ENCODE assay signal across 23 mouse cellular contexts in genomic region chr17:70866538-70867114, GRCm38 (mm10). TPM values are rescaled to one million over a fixed set of nuclear protein-coding genes. Genes with fewer than 3 reads are reported as not detected.
DNase-seq lines count a peak whose midpoint lies in the region; ATAC-seq and TF ChIP-seq lines count a peak whose summit lies in the region.
"Had no signal": no experiment of that assay in that cellular context is flagged by ENCODE, and none has a peak within 500 bp of the region (broad histone marks: within the 10 kb centered on the region; RNA-seq: fewer than 3 reads in every experiment).

No protein-coding gene starts in this region.

- H3K9ac ChIP-seq in intestine, postnatal 0 days (ENCODE audit: low read depth, low read length), result no peak overlapping the region
- H3K9ac ChIP-seq in intestine, embryonic 16.5 days (ENCODE audit: low read depth, low read length), result no peak overlapping the region
- no peak overlapping the region for H3K9ac ChIP-seq in ES-E14 (ENCODE audit: insufficient read depth, low read depth, low read length, poor library complexity, severe bottlenecking)
- H3K9ac ChIP-seq in liver, embryonic 11.5 days (ENCODE audit: low read depth, low read length), result no peak overlapping the region
- H3K9ac ChIP-seq: embryonic facial prominence, embryonic 15.5 days; heart, embryonic 13.5 days; hindbrain, embryonic 12.5 days had no signal

- in situ Hi-C loops in ES-E14 (cut with MboI; ENCODE audit: low sequenced_read_pairs in 2 of 2, unreplicated experiment in 2 of 2), result no loop called here

- DNase-seq in ES-E14 (ENCODE audit: low read depth, low spot score), result peak; percentile 83
- DNase-seq in liver, embryonic 11.5 days (ENCODE audit: low spot score), result no peak
- DNase-seq: adrenal gland, postnatal 25 days; cerebellum, adult 2 months; cerebellum, postnatal 10 days; embryo, embryonic 11 days; gastrocnemius, adult 2 months; gastrocnemius, postnatal 25 days; heart, postnatal 36 days had no signal

- no peaks in the 10 kb centered on the region for H3K36me3 ChIP-seq in intestine, postnatal 0 days (ENCODE audit: control insufficient read depth, insufficient read depth)
- H3K36me3 ChIP-seq in intestine, embryonic 16.5 days (ENCODE audit: control insufficient read depth, insufficient read depth, low read length), result no peaks in the 10 kb centered on the region
- peaks cover 20% of the 10 kb centered on the region for H3K36me3 ChIP-seq in E14TG2a.4 (ENCODE audit: insufficient read depth, low read length)
- peaks cover 6% of the 10 kb centered on the region; the same call in 1 of the 2 replicates for H3K36me3 ChIP-seq in ES-E14 (ENCODE audit: control insufficient read depth, insufficient read depth, low read length, poor library complexity, severe bottlenecking)
- no peaks in the 10 kb centered on the region for H3K36me3 ChIP-seq in small intestine, adult 2 months (ENCODE audit: control insufficient read depth, insufficient read depth, low read length)
- no peaks in the 10 kb centered on the region for H3K36me3 ChIP-seq in liver, embryonic 11.5 days (ENCODE audit: control insufficient read depth, insufficient read depth, low read length)
- H3K36me3 ChIP-seq: embryonic facial prominence, embryonic 15.5 days; heart, embryonic 13.5 days; hindbrain, embryonic 12.5 days had no signal

- no peak for ATAC-seq in intestine, postnatal 0 days
- no peak for ATAC-seq in intestine, embryonic 16.5 days
- ATAC-seq in liver, embryonic 11.5 days (replicated peaks; ENCODE audit: low FRiP score), result no peak
- no peak for ATAC-seq in CD4-positive, CD25-positive, alpha-beta regulatory T cell, adult 4 months
- ATAC-seq: forebrain, embryonic 14.5 days; hindbrain, embryonic 16.5 days; inflammation-experienced regulatory T-cells, adult 6 months had no signal

- no peaks in the 10 kb centered on the region for H3K27me3 ChIP-seq in intestine, postnatal 0 days (replicated peaks; ENCODE audit: control insufficient read depth, insufficient read depth, low read length)
- no peaks in the 10 kb centered on the region; the same call in 1 of the 2 replicates for H3K27me3 ChIP-seq in intestine, embryonic 16.5 days (replicated peaks; ENCODE audit: control insufficient read depth, insufficient read depth, low read length)
- no peaks in the 10 kb centered on the region for H3K27me3 ChIP-seq in E14TG2a.4 (ENCODE audit: insufficient read depth, low read length)
- no peaks in the 10 kb centered on the region for H3K27me3 ChIP-seq in small intestine, adult 2 months (ENCODE audit: control insufficient read depth, insufficient read depth, low read length)
- H3K27me3 ChIP-seq in liver, embryonic 11.5 days (replicated peaks; ENCODE audit: control insufficient read depth, insufficient read depth, low read length), result no peaks in the 10 kb centered on the region
- H3K27me3 ChIP-seq: CH12.LX; embryonic facial prominence, embryonic 15.5 days; heart, embryonic 13.5 days; hindbrain, embryonic 12.5 days had no signal

- H3K27ac ChIP-seq in intestine, postnatal 0 days (ENCODE audit: low read depth, low read length), result no peak overlapping the region
- H3K27ac ChIP-seq in intestine, embryonic 16.5 days (ENCODE audit: low read length), result no peak overlapping the region
- H3K27ac ChIP-seq in ES-E14 (ENCODE audit: insufficient read depth, low read depth, low read length, poor library complexity, severe bottlenecking), result peak overlapping the region; percentile 98
- H3K27ac ChIP-seq in small intestine, adult 2 months (ENCODE audit: insufficient read depth, low read depth, low read length), result peak overlapping the region; percentile 19; the same call in 1 of the 2 replicates
- no peak overlapping the region for H3K27ac ChIP-seq in liver, embryonic 11.5 days (ENCODE audit: low read depth, low read length)
- H3K27ac ChIP-seq: embryonic facial prominence, embryonic 15.5 days; forebrain, embryonic 10.5 days; gastrocnemius, adult 2 months; heart, embryonic 13.5 days; hindbrain, embryonic 12.5 days had no signal

- no peak for TF ChIP-seq POLR2A in small intestine, adult 2 months (IDR thresholded peaks at IDR 0.05; ENCODE audit: low read depth, low read length)

- TF ChIP-seq CTCF in intestine, postnatal 0 days (IDR thresholded peaks at IDR 0.05; ENCODE audit: low read depth), result peak; percentile 15; the same call in 1 of the 2 replicates
- TF ChIP-seq CTCF in E14TG2a.4 (conservative IDR thresholded peaks at IDR 0.05; ENCODE audit: low read length), result peak; percentile 32; the same call in 1 of the 2 replicates
- no peak for TF ChIP-seq CTCF in small intestine, adult 2 months (IDR thresholded peaks at IDR 0.05; ENCODE audit: extremely low read depth, insufficient read length, insufficient replicate concordance, low read depth, low read length)

- H3K4me1 ChIP-seq in intestine, postnatal 0 days (replicated peaks; ENCODE audit: control insufficient read depth, insufficient read depth, low read length), result no peaks in the 10 kb centered on the region
- peaks cover 5% of the 10 kb centered on the region; the same call in 1 of the 2 replicates for H3K4me1 ChIP-seq in intestine, embryonic 16.5 days (ENCODE audit: control insufficient read depth, insufficient read depth, low read length)
- H3K4me1 ChIP-seq in E14TG2a.4 (replicated peaks; ENCODE audit: low read depth, low read length), result peaks cover 87% of the 10 kb centered on the region
- peaks cover 8 to 21% of the 10 kb centered on the region in 2 experiments; a peak in 3 of 4 replicates for H3K4me1 ChIP-seq in ES-E14 (ENCODE audit: control insufficient read depth in 2 of 2, insufficient read depth in 2 of 2, low read length in 2 of 2, poor library complexity in 1 of 2)
- peaks cover 9% of the 10 kb centered on the region; the same call in 1 of the 2 replicates for H3K4me1 ChIP-seq in small intestine, adult 2 months (ENCODE audit: control insufficient read depth, insufficient read depth, insufficient read length, low read length)
- H3K4me1 ChIP-seq in liver, embryonic 11.5 days (replicated peaks; ENCODE audit: control insufficient read depth, insufficient read depth, low read length), result no peaks in the 10 kb centered on the region
- H3K4me1 ChIP-seq: embryonic facial prominence, embryonic 15.5 days; heart, embryonic 13.5 days; hindbrain, embryonic 12.5 days had no signal

- 76% methylated on average over 6 of the region's 6 CpGs for WGBS in intestine, postnatal 0 days
- WGBS in intestine, embryonic 16.5 days, result 84% methylated on average over 6 of the region's 6 CpGs
- WGBS in small intestine, adult 2 months, result 75% methylated on average over 6 of the region's 6 CpGs
- WGBS in liver, embryonic 11.5 days, result 86% methylated on average over 6 of the region's 6 CpGs

- no peak overlapping the region for H3K4me3 ChIP-seq in intestine, postnatal 0 days (ENCODE audit: low read depth, low read length)
- no peak overlapping the region for H3K4me3 ChIP-seq in intestine, embryonic 16.5 days (ENCODE audit: low read length)
- H3K4me3 ChIP-seq in E14TG2a.4 (replicated peaks; ENCODE audit: low read length) (0 out of 2 replicates have a peak overlapping the region, but pooled peaks have one; percentile 50), ES-E14 (ENCODE audit: insufficient read depth in 1 of 2, low read depth in 1 of 2, low read length in 2 of 2, poor library complexity in 1 of 2, severe bottlenecking in 1 of 2) (no peak overlapping the region)
- no peak overlapping the region for H3K4me3 ChIP-seq in small intestine, adult 2 months (ENCODE audit: low read depth, low read length)
- H3K4me3 ChIP-seq in liver, embryonic 11.5 days (ENCODE audit: low read depth, low read length), result no peak overlapping the region
- H3K4me3 ChIP-seq: embryonic facial prominence, embryonic 15.5 days; erythroblast, embryonic 14.5 days; forebrain, embryonic 10.5 days; gastrocnemius, adult 2 months; heart, embryonic 13.5 days; hindbrain, embryonic 12.5 days had no signal

- H3K4me2 ChIP-seq in intestine, postnatal 0 days (replicated peaks; ENCODE audit: low read depth), result no peak overlapping the region
- no peak overlapping the region for H3K4me2 ChIP-seq in intestine, embryonic 16.5 days (ENCODE audit: low read depth, low read length)
- H3K4me2 ChIP-seq in liver, embryonic 11.5 days, result no peak overlapping the region
- H3K4me2 ChIP-seq: embryonic facial prominence, embryonic 15.5 days; heart, embryonic 13.5 days; hindbrain, embryonic 12.5 days had no signal

- H3K9me3 ChIP-seq in intestine, postnatal 0 days (ENCODE audit: control insufficient read depth), result no peaks in the 10 kb centered on the region
- H3K9me3 ChIP-seq in intestine, embryonic 16.5 days (ENCODE audit: control insufficient read depth, low read length), result no peaks in the 10 kb centered on the region
- H3K9me3 ChIP-seq in E14TG2a.4 (ENCODE audit: low read length), result peaks cover 14% of the 10 kb centered on the region
- H3K9me3 ChIP-seq in ES-E14 (ENCODE audit: control insufficient read depth, insufficient read depth, low read depth, low read length), result no peaks in the 10 kb centered on the region
- no peaks in the 10 kb centered on the region for H3K9me3 ChIP-seq in liver, embryonic 11.5 days (ENCODE audit: control insufficient read depth, low read length)
- H3K9me3 ChIP-seq: embryonic facial prominence, embryonic 15.5 days; hindbrain, embryonic 12.5 days had no signal

TF ChIP-seq in ES-E14, 5 proteins besides CTCF, POLR2A, EP300 and RAD21:
- peak; percentile 76 for TF ChIP-seq ZNF384 (IDR thresholded peaks at IDR 0.05; ENCODE audit: low read depth, low read length)
- peak; percentile 61 for TF ChIP-seq CHD2 (IDR thresholded peaks at IDR 0.05; ENCODE audit: low read depth, low read length)
- TF ChIP-seq ZC3H11A (IDR thresholded peaks at IDR 0.05; ENCODE audit: borderline replicate concordance, low read depth, low read length), result peak; percentile 48; the same call in 1 of the 2 replicates
- TF ChIP-seq MAFK (IDR thresholded peaks at IDR 0.05; ENCODE audit: insufficient read depth, low read depth, low read length), result peak; percentile 38; the same call in 1 of the 2 replicates
- no peak for TF ChIP-seq HCFC1 (IDR thresholded peaks at IDR 0.05; ENCODE audit: borderline replicate concordance, insufficient read depth, low read length)
TF ChIP-seq in ES-E14: peak in this region for 4.

RNA-seq across cellular contexts. Expression of gene Tgif1, which starts 13.3 kb away (rescaled TPM):
- 20.0 and 24.5 TPM in 2 replicates for polyA plus RNA-seq in intestine, postnatal 0 days (2015; fragmentation: Nextera tagmentation; extraction: Ambion mirVana)
- 43.0 and 43.5 TPM in 2 replicates for polyA plus RNA-seq in intestine, embryonic 16.5 days (2015; fragmentation: Nextera tagmentation; extraction: Ambion mirVana)
- total RNA-seq in ES-E14 (2012; rRNA removed), result 74.6 and 87.1 TPM in 2 replicates
- polyA plus RNA-seq in small intestine, adult 2 months (2012; rRNA removed), result 10.9 and 26.4 TPM in 2 replicates
- polyA plus RNA-seq in liver, embryonic 11.5 days (2014; fragmentation: Nextera tagmentation; extraction: Ambion mirVana), result 26.6 and 30.8 TPM in 2 replicates
- polyA plus RNA-seq in CD4-positive, CD25-positive, alpha-beta regulatory T cell, adult 4 months (2017; shearing (Covaris generic)), result 10 to 100 TPM; 57.4 to 72.4 TPM

Comparison
In these comparisons a context has a peak if more than half of its experiments do, and no peak if none do; other contexts are left out.
1. H3K27ac ChIP-seq: peak in ES-E14 (single experiment) and small intestine, adult 2 months (single experiment); none in intestine, postnatal 0 days (single experiment), intestine, embryonic 16.5 days (single experiment) and liver, embryonic 11.5 days (single experiment).